Mouse (Mus musculus) liver, postnatal 0 days (tissue): Measurements from ENCODE around the gene Fam19a4.

Experiments
- CTCF ChIP-seq: sonication (generic); IDR thresholded peaks from 2 replicates; pipeline ENCODE4 v1.5.1; 2016; ENCODE audit warnings: antibody characterized with exemption, low read depth
- EP300 ChIP-seq: IDR thresholded peaks from 2 replicates; pipeline ENCODE4 v1.6.1; 2016; ENCODE audit warnings: antibody characterized with exemption, low read depth, mild to moderate bottlenecking

DNA sequence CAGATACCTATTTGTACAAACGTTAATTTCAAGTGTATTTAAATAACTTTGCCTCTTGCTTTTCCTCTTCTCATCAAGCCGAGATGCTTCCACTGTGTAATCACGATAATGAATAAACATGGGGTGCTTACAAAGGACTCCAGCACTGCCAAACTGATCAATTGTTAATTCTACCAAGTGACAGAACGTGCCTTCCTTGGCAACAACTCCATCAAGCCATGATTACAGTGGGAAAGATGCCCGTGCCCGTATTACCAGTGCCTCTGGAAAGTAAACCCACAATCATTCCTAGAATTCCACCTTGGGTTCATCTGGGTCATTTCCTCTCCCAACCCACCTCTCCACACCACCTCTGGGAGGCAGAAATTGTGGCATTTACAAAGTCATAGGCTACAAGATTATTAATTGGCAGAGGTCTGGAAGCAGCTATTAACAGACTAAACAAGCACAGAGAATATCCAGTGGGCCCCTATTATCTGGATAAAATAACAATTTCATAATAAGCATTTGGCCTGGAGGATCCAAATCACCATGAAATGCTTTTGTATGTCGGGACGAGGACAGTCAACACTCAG, 7.9 kb downstream of the Fam19a4 start:
- TF ChIP-seq CTCF (no peak), EP300 (no peak)
